Mouse (Mus musculus): ENCODE results near the gene Mdfic.

DNA sequence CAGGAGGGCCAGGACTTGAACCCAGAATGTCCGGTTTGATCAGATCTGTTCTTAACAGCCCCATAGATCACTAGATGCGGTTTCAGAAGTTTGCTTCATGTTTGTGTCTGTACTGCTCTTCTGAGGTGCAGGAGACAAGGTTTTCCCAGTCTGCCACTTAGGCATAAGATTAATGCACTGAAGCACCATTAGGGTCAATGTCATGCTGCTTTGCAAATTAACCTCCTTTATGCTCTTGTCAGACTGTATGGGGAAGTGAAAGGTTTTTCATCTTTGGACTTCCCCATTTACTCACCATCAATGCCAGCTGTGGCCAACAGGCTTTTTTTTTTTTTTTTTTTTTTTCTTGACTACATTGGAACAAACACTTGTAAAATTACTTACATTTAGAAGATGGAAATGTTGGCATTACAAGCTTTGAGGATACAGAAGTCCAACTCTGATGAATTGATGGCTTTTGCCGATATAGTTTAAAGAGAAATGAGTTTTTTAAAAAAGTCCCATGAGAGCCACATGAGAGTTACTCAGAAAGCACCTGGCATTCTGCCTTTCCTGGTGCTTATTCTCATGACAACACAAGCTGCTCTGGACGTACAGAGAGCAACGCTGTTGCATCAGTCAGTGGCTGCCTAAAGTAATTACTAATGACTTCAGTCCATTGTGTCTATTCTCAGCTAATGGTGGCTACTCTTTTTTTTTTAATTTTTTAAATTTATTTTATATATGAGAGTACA lies 121.2 kb downstream of the Mdfic start:
- no peak for TF ChIP-seq POLR2A (IDR thresholded peaks at IDR 0.05; ENCODE audit: extremely low read depth, insufficient read depth, low read length)
- TF ChIP-seq CTCF (IDR thresholded peaks at IDR 0.05; ENCODE audit: extremely low read depth, insufficient read depth, low read length), result no peak
